Mouse (Mus musculus): ENCODE results near the gene Ntm. TPM values are rescaled to one million over a fixed set of nuclear protein-coding genes. Genes with fewer than 3 reads are reported as not detected.

The Ntm gene
- polyA plus RNA-seq, 1 experiment: not detected

GRCm38 (mm10) chr9:29925382-29925781, 37.6 kb downstream of the Ntm start:
- TF ChIP-seq GATA1 (IDR thresholded peaks at IDR 0.05; ENCODE audit: low read length): no peak

- no peak for TF ChIP-seq GATA1 (IDR thresholded peaks at IDR 0.05; ENCODE audit: low read length)
Observed at GRCm38 (mm10) chr9:29898406-29899054, 64.4 kb downstream of the Ntm start.

- TF ChIP-seq GATA1 (IDR thresholded peaks at IDR 0.05; ENCODE audit: low read length): no peak
Observed at GRCm38 (mm10) chr9:29897448-29897847, 65.5 kb downstream of the Ntm start.

- TF ChIP-seq GATA1 (IDR thresholded peaks at IDR 0.05; ENCODE audit: low read length): no peak
Observed at GRCm38 (mm10) chr9:29892792-29893191, 70.1 kb downstream of the Ntm start.

GRCm38 (mm10) chr9:29888712-29889111, 74.2 kb downstream of the Ntm start:
- TF ChIP-seq GATA1 (IDR thresholded peaks at IDR 0.05; ENCODE audit: low read length): no peak

GRCm38 (mm10) chr9:29887924-29888323, 75.0 kb downstream of the Ntm start:
- TF ChIP-seq GATA1 (IDR thresholded peaks at IDR 0.05; ENCODE audit: low read length): no peak

- no peak for TF ChIP-seq GATA1 (IDR thresholded peaks at IDR 0.05; ENCODE audit: low read length)
Observed at GRCm38 (mm10) chr9:29884062-29884461, 78.9 kb downstream of the Ntm start.

GRCm38 (mm10) chr9:29881614-29882013, 81.3 kb downstream of the Ntm start:
- no peak for TF ChIP-seq GATA1 (IDR thresholded peaks at IDR 0.05; ENCODE audit: low read length)

GRCm38 (mm10) chr9:29877583-29877982, 85.4 kb downstream of the Ntm start:
- TF ChIP-seq GATA1 (IDR thresholded peaks at IDR 0.05; ENCODE audit: low read length): no peak

- no peak for TF ChIP-seq GATA1 (IDR thresholded peaks at IDR 0.05; ENCODE audit: low read length)
Observed at GRCm38 (mm10) chr9:29867746-29868145, 95.2 kb downstream of the Ntm start.

- TF ChIP-seq GATA1 (IDR thresholded peaks at IDR 0.05; ENCODE audit: low read length): no peak
Observed at GRCm38 (mm10) chr9:29866824-29867223, 96.1 kb downstream of the Ntm start.

- no peak for TF ChIP-seq GATA1 (IDR thresholded peaks at IDR 0.05; ENCODE audit: low read length)
Observed at GRCm38 (mm10) chr9:29866101-29866500, 96.8 kb downstream of the Ntm start.

- no peak for TF ChIP-seq GATA1 (IDR thresholded peaks at IDR 0.05; ENCODE audit: low read length)
Observed at GRCm38 (mm10) chr9:29865502-29865901, 97.4 kb downstream of the Ntm start.

- no peak for TF ChIP-seq GATA1 (IDR thresholded peaks at IDR 0.05; ENCODE audit: low read length)
Observed at GRCm38 (mm10) chr9:29864886-29865285, 98.1 kb downstream of the Ntm start.

GRCm38 (mm10) chr9:29862408-29862807, 100.5 kb downstream of the Ntm start:
- TF ChIP-seq GATA1 (IDR thresholded peaks at IDR 0.05; ENCODE audit: low read length): no peak

- TF ChIP-seq GATA1 (IDR thresholded peaks at IDR 0.05; ENCODE audit: low read length): no peak
Observed at GRCm38 (mm10) chr9:29859256-29860048, 103.5 kb downstream of the Ntm start.
